Mouse (Mus musculus): ENCODE results near the gene D930020B18Rik.
A peak's percentile ranks its signal among the peaks of the same experiment; 100 is the strongest.

D930020B18Rik gene

GRCm38 (mm10) chr10:121641272-121642053, at the start of gene D930020B18Rik:
TSS of gene D930020B18Rik (plus strand) at chr10:121641588.
- peak; percentile 62 for DNase-seq (ENCODE audit: extremely low spot score, low spot score)

DNA sequence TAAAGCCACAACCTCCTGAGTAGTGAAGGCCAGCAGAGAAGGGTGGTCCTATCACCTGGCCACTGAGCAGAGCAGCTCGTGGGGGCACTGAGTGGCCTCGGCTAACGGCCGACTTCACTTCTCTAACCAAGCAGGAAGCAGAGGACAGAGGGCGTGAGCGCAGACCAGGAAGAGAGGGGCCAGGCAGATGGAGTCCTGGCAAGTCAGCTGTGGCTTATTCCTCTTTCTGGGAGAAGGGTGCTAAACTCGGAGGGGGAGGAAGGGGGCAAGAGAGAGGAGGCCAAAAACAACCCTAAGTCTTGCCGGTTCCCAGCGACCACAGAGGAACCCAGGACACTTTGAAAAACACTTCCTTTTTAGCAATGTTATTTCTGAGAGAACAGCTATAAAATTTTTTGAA, 44.8 kb upstream of the D930020B18Rik start:
- no peak for DNase-seq (ENCODE audit: extremely low spot score, low spot score)

DNA sequence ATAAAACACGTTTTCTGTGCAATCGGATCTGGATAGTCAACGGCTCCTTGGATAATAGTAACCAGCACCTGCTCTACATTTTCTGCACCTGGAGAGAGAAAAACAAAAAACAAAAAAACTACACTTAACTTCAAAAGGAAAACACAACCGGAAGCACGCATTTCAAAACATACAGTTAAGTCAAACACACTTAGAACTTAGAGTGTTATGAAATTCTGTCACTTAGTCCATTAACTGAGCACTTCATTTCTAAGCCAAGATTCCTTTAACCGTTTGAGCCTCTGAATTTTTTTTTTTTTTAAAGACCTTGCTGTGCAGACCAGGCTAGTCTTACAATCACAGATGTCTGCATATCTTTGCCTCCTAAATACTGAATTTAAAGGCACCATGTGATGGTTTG, 40.1 kb upstream of the D930020B18Rik start:
- DNase-seq (ENCODE audit: extremely low spot score, low spot score), result no peak

- DNase-seq (ENCODE audit: extremely low spot score, low spot score), result no peak
Observed at GRCm38 (mm10) chr10:121603556-121603955, 37.8 kb upstream of the D930020B18Rik start.

GRCm38 (mm10) chr10:121604632-121605344, 36.6 kb upstream of the D930020B18Rik start:
- DNase-seq (ENCODE audit: extremely low spot score, low spot score), result no peak

DNA sequence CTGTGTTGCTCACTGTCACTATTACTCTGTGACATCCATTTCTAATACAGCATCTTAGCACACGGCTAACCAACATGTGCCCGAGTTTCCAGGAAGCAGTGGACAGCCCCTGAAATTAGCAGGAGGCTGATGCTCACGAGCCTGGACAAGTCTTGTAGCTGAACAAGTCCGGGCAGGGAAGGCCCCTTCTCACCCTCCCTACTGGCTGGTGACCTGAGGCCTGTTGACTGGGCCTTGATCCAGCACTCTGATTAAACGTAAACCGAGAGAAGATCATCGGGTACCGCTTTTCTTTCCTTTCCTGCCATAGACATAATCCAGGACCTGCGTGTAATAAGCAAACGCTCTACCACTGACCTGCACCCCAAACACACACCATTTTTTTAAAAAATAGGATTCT, 33.2 kb upstream of the D930020B18Rik start:
- DNase-seq (ENCODE audit: extremely low spot score, low spot score), result no peak

DNA sequence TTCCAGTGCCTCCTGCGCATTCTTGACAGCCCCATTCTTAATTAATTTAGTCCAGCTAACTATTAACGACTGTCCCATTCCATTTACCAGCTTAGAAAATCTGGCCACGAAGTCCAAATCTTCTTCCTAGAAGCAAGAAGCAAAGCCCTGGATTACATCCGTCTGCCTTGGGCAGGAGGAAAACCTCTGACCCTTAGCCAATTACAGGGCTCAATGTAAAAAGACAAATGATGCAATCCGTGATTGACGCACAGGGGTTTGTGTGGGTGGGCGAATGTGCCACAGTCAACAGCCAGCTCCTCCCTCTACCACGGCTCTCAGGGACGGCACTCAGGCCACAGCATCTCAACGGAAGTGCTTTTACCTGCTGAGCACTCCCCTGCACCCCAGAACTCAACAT, 29.8 kb upstream of the D930020B18Rik start:
- DNase-seq (ENCODE audit: extremely low spot score, low spot score), result no peak

GRCm38 (mm10) chr10:121612448-121612847, 28.9 kb upstream of the D930020B18Rik start:
- no peak for DNase-seq (ENCODE audit: extremely low spot score, low spot score)

DNA sequence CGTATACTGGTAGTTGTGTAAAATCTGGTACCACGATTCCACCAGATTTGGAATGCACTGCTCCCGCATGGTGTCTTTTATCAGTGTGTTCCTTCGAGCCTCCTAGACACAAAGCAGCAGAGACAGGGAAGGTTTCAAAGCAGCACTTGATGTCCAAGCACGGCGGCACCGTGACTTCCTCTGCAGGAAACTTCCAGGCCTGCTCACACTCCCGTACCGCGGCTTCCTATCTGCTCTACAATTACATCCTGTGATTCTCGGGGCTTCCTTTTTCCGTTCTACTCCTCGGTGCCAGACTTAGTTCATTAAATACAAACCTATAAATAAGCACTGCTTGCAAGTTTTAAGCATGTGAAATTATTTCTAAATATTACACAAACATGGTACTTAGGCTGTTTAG, 27.8 kb upstream of the D930020B18Rik start:
- DNase-seq (ENCODE audit: extremely low spot score, low spot score), result no peak

DNA sequence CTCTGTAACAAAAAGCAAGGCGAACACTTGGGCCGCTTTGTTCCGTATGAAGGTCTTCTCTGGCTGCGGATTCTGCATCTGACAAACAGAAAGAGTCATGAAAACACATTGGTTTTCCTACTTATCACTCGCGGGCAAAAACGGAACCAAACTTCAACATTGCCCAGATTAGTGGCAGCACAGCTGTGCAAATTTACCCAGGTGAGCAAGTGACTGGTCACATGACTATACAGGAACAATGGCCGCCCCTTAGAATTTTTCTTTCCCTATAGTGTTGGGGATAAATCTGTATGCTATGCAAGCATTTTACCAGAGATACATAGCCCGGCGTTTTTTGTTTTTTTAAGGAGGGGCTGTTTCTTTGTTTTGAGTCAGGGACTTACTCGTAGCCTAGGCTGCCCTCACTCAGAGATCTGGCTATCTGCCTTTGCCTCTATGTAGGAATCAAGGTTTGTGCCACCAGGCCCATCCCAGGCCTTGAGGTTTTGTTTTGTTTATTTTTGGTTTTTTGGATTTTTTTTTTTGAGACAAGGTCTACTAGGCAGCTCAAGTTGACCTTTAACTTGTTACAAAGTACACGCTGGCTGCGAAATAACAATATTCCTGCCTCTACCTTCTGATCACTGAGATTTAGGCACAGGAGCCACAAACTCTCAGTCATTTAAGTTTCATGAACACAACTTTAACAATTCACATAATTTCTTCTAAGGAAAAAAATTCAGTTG, 26.1 kb upstream of the D930020B18Rik start:
- no peak for DNase-seq (ENCODE audit: extremely low spot score, low spot score)

GRCm38 (mm10) chr10:121615935-121616334, 25.5 kb upstream of the D930020B18Rik start:
- DNase-seq (ENCODE audit: extremely low spot score, low spot score), result no peak

DNA sequence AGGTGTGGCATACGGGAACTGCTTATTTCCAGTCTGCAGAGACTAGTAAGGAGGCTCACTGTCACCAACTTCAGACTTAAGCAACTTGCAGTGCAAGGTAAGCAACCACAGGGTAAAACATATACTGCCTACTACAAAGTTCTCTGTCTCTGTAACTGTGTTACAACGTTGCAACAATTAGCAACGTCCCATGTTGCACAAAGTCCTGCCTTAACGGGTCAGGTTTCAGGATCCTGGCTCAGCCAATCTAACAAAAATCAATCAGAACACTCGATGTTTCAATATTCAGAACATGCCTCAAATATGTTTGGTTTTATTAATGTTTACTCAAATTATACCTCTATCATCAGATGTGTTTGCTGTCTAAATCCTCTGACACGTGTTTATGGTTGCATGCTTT, 19.0 kb upstream of the D930020B18Rik start:
- no peak for DNase-seq (ENCODE audit: extremely low spot score, low spot score)

DNA sequence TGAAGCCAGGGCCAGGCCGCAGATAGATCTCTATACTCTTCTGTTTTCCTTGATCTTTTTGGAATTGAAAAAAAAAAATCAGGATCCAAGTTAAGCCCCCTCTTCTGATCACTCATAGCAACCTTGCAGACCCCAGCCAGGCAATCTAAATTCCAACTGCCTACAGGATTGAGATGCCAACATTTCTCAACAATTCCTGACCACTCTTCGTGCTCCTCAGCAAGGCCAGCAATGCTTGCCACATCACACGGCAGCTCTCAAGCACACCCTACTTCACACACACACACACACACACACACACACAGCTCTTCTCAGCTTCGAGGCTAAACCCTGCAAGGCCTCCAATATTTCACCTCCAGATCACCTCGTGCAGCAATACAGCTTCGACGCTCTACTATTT, 17.7 kb upstream of the D930020B18Rik start:
- no peak for DNase-seq (ENCODE audit: extremely low spot score, low spot score)

DNA sequence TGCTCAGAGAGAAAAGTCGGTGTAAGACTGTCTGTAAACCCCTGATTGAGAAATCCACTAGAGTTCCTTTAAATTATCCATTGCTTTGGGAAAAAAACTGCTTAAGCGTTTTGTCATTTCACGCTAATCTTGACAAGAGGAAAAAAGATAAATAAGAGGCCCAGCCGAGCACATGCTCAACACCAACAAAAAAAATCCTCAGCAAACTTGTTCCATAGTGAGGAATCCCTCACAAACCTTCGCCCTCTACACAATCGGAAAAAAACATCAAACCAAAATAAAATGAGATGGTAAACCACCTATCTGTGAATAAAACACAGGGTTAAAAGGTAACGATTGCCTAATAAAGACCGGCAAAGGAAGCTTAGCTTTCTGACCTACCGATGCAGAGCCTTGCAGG, 16.4 kb upstream of the D930020B18Rik start:
- no peak for DNase-seq (ENCODE audit: extremely low spot score, low spot score)

DNA sequence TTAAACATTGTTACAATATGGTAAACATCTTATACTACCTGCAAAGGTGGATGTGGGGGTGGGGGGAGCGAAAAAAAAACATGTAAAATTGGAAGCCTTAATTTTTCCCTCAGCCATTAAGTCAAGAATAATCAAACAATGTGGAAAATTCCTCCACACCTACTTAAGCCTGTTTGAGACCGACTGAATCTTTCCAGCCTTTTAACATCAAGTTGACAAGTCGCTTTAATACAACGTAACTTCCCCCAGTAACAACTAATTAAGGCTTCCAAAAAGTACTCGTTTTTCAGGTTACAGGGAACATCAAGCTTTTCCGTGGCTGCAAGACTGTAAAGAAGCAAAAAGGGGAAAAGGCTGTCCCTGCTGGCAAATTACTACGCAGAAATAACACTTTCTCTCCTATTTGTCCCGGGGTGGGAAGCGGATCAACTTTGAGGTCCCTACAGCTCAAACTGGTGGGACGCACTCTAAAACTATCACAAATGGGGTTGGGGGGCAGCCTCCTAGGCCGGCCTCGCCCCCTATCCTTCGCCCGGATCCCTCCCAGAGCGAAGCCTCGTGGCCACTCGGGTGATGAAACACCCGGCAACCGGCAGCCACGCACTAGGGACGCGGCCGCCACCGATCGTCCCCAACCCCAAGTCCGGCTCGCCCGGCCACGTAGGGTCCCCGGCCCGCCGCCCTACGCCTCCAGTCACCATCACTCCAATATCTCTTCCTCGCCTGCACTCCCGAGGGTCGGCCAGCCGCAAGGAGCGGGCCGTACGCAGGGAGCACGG, 15.8 kb upstream of the D930020B18Rik start:
- no peak for DNase-seq (ENCODE audit: extremely low spot score, low spot score)

- peak; percentile 99 for DNase-seq (ENCODE audit: extremely low spot score, low spot score)
Observed at GRCm38 (mm10) chr10:121626186-121626882, 15.1 kb upstream of the D930020B18Rik start, which contains the start of gene Xpot. TSS of gene Xpot (minus strand) at chr10:121626332.

DNA sequence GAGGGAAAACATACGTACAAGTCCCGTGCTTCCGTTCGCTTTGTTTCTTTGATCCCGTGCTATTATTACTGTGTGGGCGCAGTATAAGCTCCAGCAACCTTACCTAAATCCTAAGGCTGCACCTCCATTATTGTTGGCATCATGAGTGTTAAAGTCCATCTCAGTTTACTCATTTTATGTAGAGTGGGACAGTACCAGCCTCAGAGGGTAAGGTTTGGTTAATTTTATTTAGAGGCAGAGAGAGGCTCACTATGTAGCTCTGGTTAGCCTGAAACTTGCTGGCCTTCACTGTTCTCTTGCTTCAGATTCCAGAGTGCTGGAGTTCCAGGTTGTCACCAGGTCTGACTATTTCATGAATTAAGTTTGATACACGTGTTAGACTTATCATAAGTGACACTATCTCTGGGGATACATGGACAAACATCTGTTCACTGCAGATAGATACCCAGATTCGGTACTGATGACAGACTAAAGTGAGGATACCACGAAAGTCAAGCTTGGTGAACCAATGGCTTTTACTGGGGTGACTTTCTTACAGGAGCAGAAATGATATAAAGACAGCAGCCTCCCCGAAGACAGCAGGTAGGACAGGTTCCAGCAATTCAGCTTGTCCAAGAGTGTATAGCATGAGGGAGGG, 14.1 kb upstream of the D930020B18Rik start:
- no peak for DNase-seq (ENCODE audit: extremely low spot score, low spot score)

GRCm38 (mm10) chr10:121628561-121629040, 12.8 kb upstream of the D930020B18Rik start:
- DNase-seq (ENCODE audit: extremely low spot score, low spot score), result no peak

DNA sequence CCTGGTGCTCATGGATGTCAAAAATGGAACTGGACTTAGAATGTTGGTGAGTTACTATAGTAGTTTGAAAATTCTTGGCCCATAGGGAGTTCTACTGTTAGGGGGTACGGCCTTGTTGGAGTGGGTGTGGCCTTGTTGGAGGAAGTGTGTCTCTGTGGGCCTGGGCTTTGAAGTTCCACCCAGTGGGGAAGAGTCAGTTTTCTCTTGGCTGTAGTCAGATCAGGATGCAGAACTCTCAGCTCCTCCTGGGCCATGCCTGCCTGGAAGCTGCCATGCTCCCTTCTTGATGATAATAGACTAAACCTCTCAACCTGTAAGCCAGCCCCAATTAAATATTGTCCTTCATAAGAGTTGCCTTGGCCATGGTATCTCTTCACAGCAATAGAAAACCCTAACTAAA, 7.2 kb upstream of the D930020B18Rik start:
- no peak for DNase-seq (ENCODE audit: extremely low spot score, low spot score)

- no peak for DNase-seq (ENCODE audit: extremely low spot score, low spot score)
Observed at GRCm38 (mm10) chr10:121636276-121636675, 5.1 kb upstream of the D930020B18Rik start.

All from neural tube, embryonic 10.5 days (tissue).